Mouse (Mus musculus): ENCODE data around the gene Olfr12.

DNA sequence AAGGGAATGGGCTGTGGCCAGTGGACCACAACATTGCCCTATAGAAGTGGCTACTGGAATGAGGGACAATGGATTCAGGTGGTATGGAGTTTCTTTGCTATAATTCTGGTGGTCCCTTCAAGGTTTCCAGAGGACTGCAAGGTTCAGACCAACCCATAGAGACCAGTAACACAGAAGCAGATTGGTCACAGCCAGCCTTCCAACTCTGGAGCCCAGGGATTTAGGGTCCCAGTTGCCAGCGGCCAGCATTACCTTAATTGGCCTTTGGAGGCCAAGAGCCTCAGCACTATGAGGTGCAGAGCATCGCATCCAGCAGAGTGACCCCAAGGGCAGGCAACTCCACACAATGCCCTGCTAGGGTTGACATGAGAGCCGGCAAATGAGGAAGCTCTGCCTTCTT lies 46.6 kb upstream of the Olfr12 start, which contains the start of gene Olfr1413:
- no peak for TF ChIP-seq CTCF (IDR thresholded peaks at IDR 0.05; ENCODE audit: low read depth)
- TF ChIP-seq EP300 (optimal IDR thresholded peaks at IDR 0.05) = no peak

Data from stomach, postnatal 0 days (tissue).